Mouse (Mus musculus) cortical plate, adult 2 months (tissue): ENCODE measurements at regions not wholly inside any gene's neighbourhood (a gene's known extent, or its start where the extent isn't known, plus 50 kb on each side); places are given as distances from the start of the nearest gene placed in this dataset.

Experiments
- H3K27ac ChIP-seq: fragments of 200-500 bp; 2 replicates; pipeline ENCODE4 v1.5.1; 2012; ENCODE audit warnings: low read length, control low read depth, inconsistent platforms; ENCODE audit not compliant: insufficient read depth
- H3K4me1 ChIP-seq: fragments of 200-500 bp; 2 replicates; pipeline ENCODE4 v1.6.1; 2011; ENCODE audit warnings: low read length; ENCODE audit not compliant: control insufficient read depth, insufficient read depth
- H3K4me3 ChIP-seq: fragments of 200-500 bp; 2 replicates; pipeline ENCODE4 v1.5.1; 2011; ENCODE audit warnings: mild to moderate bottlenecking, low read length, control low read depth; ENCODE audit not compliant: insufficient read depth
- CTCF ChIP-seq: fragments of 200-500 bp; IDR thresholded peaks from 2 replicates; pipeline ENCODE4 v1.5.1; 2011; ENCODE audit warnings: mild to moderate bottlenecking, control low read depth, low read length; ENCODE audit not compliant: insufficient read depth; ENCODE audit errors: extremely low read depth
- POLR2A ChIP-seq: fragments of 200-500 bp; IDR thresholded peaks from 2 replicates; pipeline ENCODE4 v1.6.1; 2011; ENCODE audit warnings: mild to moderate bottlenecking, low read length, control low read depth; ENCODE audit not compliant: insufficient read depth; ENCODE audit errors: extremely low read depth

DNA sequence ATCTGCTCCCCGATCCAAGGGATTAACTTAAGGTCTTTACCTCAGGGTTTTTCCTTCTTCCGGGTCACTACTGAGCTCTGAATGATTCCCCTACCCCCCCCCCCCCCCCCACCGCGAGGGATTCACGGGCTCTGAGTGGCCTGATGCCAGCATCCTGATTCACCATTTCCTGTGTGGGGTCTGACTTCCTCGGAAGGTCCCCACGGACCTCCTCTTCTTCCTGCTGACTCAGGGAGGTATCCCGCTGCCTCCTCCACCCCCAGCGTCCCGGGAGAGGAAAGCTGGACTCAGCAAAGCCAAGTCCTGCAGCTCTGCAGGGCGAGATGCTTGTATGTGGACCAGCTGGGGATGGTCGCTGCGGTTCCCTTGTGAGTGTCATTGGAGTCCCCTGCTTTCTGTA, 110.5 kb upstream of the Zfp217 start:
- Histone ChIP-seq H3K27ac (no peak overlapping the region), H3K4me3 (no peak overlapping the region), H3K4me1 (no peaks in the 10 kb centered on the region)
- TF ChIP-seq POLR2A: no peak
- no peak for TF ChIP-seq CTCF

GRCm38 (mm10) chr2:170257671-170258235, 109.8 kb upstream of the Zfp217 start:
- H3K4me3 ChIP-seq: no peak overlapping the region
- H3K27ac ChIP-seq: no peak overlapping the region
- TF ChIP-seq CTCF: no peak
- TF ChIP-seq POLR2A: no peak
- H3K4me1 ChIP-seq: no peaks in the 10 kb centered on the region

DNA sequence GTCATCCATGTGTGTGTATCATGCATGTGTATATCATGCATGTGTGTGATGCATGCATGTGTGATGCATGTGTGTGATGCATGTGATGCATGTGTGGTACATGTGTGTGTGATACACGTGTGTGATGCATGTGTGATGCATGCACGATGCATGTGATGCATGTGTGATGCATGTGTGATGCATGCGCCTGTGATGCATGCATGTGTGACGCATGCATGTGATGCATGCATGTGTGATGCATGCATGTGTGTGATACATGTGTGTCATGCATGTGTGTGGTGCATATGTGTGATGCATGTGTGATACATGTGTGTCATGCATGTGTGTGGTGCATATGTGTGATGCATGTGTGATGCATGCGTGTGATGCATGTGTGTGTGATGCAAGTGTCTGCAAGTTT, 108.1 kb upstream of the Zfp217 start:
- TF ChIP-seq CTCF: no peak
- no peak for TF ChIP-seq POLR2A
- Histone ChIP-seq H3K27ac (no peak overlapping the region), H3K4me3 (no peak overlapping the region), H3K4me1 (no peaks in the 10 kb centered on the region)

DNA sequence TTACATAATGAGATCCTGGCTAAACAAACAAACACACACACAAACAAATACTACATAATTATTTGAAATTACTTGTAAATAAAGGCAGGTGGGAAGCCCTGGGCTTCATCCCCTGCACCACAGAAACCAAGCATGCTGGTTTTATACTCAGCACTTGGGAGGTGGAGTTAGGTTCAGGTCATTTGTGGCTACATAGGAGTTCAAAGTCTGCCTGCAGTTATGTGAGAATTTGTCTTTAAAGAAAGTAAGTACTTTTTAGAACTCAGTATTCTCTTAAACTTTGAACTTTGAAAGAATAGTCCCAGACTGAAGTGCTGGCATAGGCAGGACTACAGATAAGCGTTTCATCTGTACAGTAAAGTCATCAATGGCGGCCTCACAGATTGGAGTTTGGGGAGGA, 107.6 kb upstream of the Zfp217 start:
- TF ChIP-seq CTCF (no peak), POLR2A (no peak)
- Histone ChIP-seq H3K4me1 (no peaks in the 10 kb centered on the region), H3K4me3 (no peak overlapping the region), H3K27ac (no peak overlapping the region)

GRCm38 (mm10) chr2:170253681-170254440, 106.0 kb upstream of the Zfp217 start:
- H3K4me1 ChIP-seq: no peaks in the 10 kb centered on the region
- TF ChIP-seq CTCF (no peak), POLR2A (no peak)
- H3K4me3 ChIP-seq: no peak overlapping the region
- H3K27ac ChIP-seq: no peak overlapping the region

- no peaks in the 10 kb centered on the region for H3K4me1 ChIP-seq
- H3K4me3 ChIP-seq: no peak overlapping the region
- TF ChIP-seq CTCF (no peak), POLR2A (no peak)
- no peak overlapping the region for H3K27ac ChIP-seq
Measured at GRCm38 (mm10) chr2:170252255-170253034, 104.5 kb upstream of the Zfp217 start.

DNA sequence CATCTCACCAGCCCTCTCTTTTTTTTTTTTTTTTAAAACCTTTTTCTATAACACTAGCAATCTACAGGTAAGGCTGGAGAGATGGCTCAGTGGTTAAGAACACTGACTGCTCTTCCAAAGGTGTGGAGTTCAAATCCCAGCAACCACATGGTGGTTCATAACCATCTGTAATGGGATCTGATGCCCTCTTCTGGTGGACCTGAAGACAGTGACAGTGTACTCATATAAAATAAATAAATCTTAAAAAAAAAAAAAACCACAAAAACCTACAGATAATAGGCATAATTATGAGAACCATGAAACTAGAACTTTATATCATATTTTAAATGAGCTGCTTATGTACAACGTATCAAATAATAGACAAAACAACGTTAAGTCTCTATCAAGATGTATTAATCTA, 102.8 kb upstream of the Zfp217 start:
- H3K4me3 ChIP-seq: no peak overlapping the region
- TF ChIP-seq CTCF: no peak
- no peak for TF ChIP-seq POLR2A
- H3K27ac ChIP-seq: no peak overlapping the region
- no peaks in the 10 kb centered on the region for H3K4me1 ChIP-seq

DNA sequence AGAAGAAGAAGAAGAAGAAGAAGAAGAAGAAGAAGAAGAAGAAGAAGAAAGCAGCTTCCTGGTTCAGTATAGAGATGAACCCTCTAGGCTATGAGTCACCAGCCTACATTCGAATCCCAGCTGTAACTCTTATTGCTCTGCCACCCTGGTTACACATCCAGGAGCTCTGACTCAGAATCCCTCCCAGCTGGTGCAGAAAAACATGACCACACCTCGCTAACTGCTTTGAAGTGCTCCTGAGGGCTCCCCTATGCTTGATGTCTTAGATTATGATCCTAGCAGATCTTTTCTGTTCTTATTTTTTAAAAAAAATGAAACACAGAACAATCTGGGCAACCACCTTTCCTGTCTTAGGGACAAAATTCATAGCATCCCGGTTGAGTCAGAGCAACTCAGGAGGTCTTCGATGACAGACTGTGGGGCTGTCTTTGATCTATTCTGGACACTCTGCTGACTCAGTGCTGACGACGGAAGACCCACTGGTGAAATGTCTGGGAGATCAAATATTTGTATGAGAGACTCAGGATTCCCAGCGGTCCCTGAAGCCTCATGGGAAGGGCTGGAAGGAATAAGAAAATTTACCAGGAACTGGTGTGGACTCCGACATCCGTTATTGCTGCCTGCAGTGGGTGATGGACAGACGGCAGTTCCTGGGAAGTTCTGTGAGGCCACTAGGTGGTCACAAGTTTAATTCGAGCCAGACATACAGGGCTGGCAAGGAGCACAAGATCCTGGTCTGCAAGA, 100.0 kb upstream of the Zfp217 start:
- Histone ChIP-seq H3K27ac (no peak overlapping the region), H3K4me3 (no peak overlapping the region), H3K4me1 (no peaks in the 10 kb centered on the region)
- TF ChIP-seq POLR2A (no peak), CTCF (no peak)

GRCm38 (mm10) chr2:170245637-170246341, 97.9 kb upstream of the Zfp217 start:
- TF ChIP-seq POLR2A: no peak
- TF ChIP-seq CTCF: no peak
- no peaks in the 10 kb centered on the region for H3K4me1 ChIP-seq
- no peak overlapping the region for H3K27ac ChIP-seq
- no peak overlapping the region for H3K4me3 ChIP-seq
